Mouse (Mus musculus) midbrain, embryonic 14.5 days (tissue): ENCODE data around the gene Fbxl12. TPM values are rescaled to one million over a fixed set of nuclear protein-coding genes. Genes with fewer than 3 reads are reported as not detected.

Source experiments
- ATAC-seq: fragments of 200-750 bp; cut with Nextera tagmentation; 2 replicates; pipeline ENCODE4 v1.8.0; 2017; ENCODE audit warnings: moderate number of reproducible peaks, moderate library complexity; ENCODE audit not compliant: low FRiP score, low TSS enrichment
- DNase-seq: peaks from one replicate; pipeline ENCODE4 v3.0.0-alpha.2; 2015
- H3K27ac ChIP-seq: fragments of 300-500 bp; sonication (generic); replicated peaks from 2 replicates; pipeline ENCODE4 v1.5.1; 2014; ENCODE audit warnings: mild to moderate bottlenecking, low read depth, low read length, moderate library complexity
- H3K27me3 ChIP-seq: fragments of 300-500 bp; sonication (generic); 2 replicates; pipeline ENCODE4 v1.6.1; 2014; ENCODE audit warnings: low read length, control low read depth, mixed read lengths; ENCODE audit not compliant: control insufficient read depth, insufficient read depth
- H3K36me3 ChIP-seq: fragments of 300-500 bp; sonication (generic); 2 replicates; pipeline ENCODE4 v1.6.1; 2014; ENCODE audit warnings: low read length, control low read depth; ENCODE audit not compliant: control insufficient read depth, insufficient read depth
- H3K4me1 ChIP-seq: fragments of 300-500 bp; sonication (generic); 2 replicates; pipeline ENCODE4 v1.6.1; 2014; ENCODE audit warnings: mild to moderate bottlenecking, antibody characterized with exemption, low read length, control low read depth; ENCODE audit not compliant: control insufficient read depth, insufficient read depth
- H3K4me2 ChIP-seq: fragments of 300-500 bp; sonication (generic); 2 replicates; pipeline ENCODE4 v1.6.1; 2014; ENCODE audit warnings: mild to moderate bottlenecking, low read length, moderate library complexity
- H3K4me3 ChIP-seq: fragments of 300-500 bp; sonication (generic); replicated peaks from 2 replicates; pipeline ENCODE4 v1.5.1; 2014; ENCODE audit warnings: low read depth, low read length
- H3K9ac ChIP-seq: fragments of 300-500 bp; sonication (generic); replicated peaks from 2 replicates; pipeline ENCODE4 v1.6.1; 2014; ENCODE audit warnings: mild to moderate bottlenecking, low read length, moderate library complexity
- H3K9me3 ChIP-seq: fragments of 300-500 bp; sonication (generic); 2 replicates; pipeline ENCODE4 v1.6.1; 2016; ENCODE audit warnings: low read length, control low read depth, mixed read lengths; ENCODE audit not compliant: control insufficient read depth
- WGBS: fragments of 180-500 bp; shearing (Covaris S2); extraction: QIAGEN DNeasy Blood & Tissue Kit; methylation state at CpG from one replicate; pipeline ENCODE4 v1.1.7; 2014; 5-methylcytosine and 5-hydroxymethylcytosine counted together
- polyA plus RNA-seq: library from polyadenylated mRNA; unstranded; fragments of >200 nt; fragmentation: Nextera tagmentation; extraction: Ambion mirVana; gene quantifications from 2 replicates; pipeline ENCODE4 v1.2.1, GENCODE M21; 2014

Gene Fbxl12
- polyA plus RNA-seq, 1 experiment from 2014 or later, result 12.1 TPM

GRCm38 (mm10) chr9:20663956-20664355 lies 19.4 kb upstream of the Fbxl12 start:
- H3K27me3 ChIP-seq, result no peaks in the 10 kb centered on the region
- DNase-seq (peak; percentile 73), ATAC-seq (peak; percentile 40; the same call in 1 of the 2 replicates)
- H3K9me3 ChIP-seq, result no peaks in the 10 kb centered on the region
- peaks cover 19% of the 10 kb centered on the region for H3K4me1 ChIP-seq
- no peak overlapping the region for H3K9ac ChIP-seq
- peak overlapping the region; percentile 68 for H3K27ac ChIP-seq
- 56% methylated on average over 2 of the region's 2 CpGs for WGBS
- H3K4me2 ChIP-seq, result no peak overlapping the region
- H3K36me3 ChIP-seq, result peaks cover 63% of the 10 kb centered on the region
- no peak overlapping the region for H3K4me3 ChIP-seq

GRCm38 (mm10) chr9:20662874-20663273 lies 18.3 kb upstream of the Fbxl12 start:
- Histone ChIP-seq H3K27me3 (no peaks in the 10 kb centered on the region), H3K9me3 (no peaks in the 10 kb centered on the region), H3K4me1 (peaks cover 19% of the 10 kb centered on the region), H3K4me2 (no peak overlapping the region), H3K9ac (no peak overlapping the region; the same call in 1 of the 2 replicates), H3K36me3 (peaks cover 59% of the 10 kb centered on the region), H3K4me3 (no peak overlapping the region), H3K27ac (peak overlapping the region; percentile 68)
- ATAC-seq (no peak), DNase-seq (no peak)
- 81% methylated on average over 8 of the region's 8 CpGs for WGBS

- H3K27ac ChIP-seq, result peak overlapping the region; percentile 68; the same call in 1 of the 2 replicates
- WGBS, result 66% methylated on average over 3 of the region's 3 CpGs
Measured at GRCm38 (mm10) chr9:20662325-20662724, 17.8 kb upstream of the Fbxl12 start.

GRCm38 (mm10) chr9:20657546-20657945 lies 13.0 kb upstream of the Fbxl12 start:
- Histone ChIP-seq H3K27ac (no peak overlapping the region), H3K4me2 (no peak overlapping the region)
- WGBS, result 90% methylated on average over 3 of the region's 3 CpGs

More at GRCm38 (mm10) chr9:20662325-20662724, 17.8 kb upstream of the Fbxl12 start:
- peak; percentile 91 for DNase-seq
- no peaks in the 10 kb centered on the region for H3K27me3 ChIP-seq
- H3K36me3 ChIP-seq, result peaks cover 64% of the 10 kb centered on the region
- no peak overlapping the region for H3K4me3 ChIP-seq
- H3K9ac ChIP-seq, result no peak overlapping the region
- H3K4me1 ChIP-seq, result peaks cover 19% of the 10 kb centered on the region
- no peak overlapping the region for H3K4me2 ChIP-seq
- no peaks in the 10 kb centered on the region for H3K9me3 ChIP-seq
- ATAC-seq, result no peak

GRCm38 (mm10) chr9:20653859-20654258 lies 9.3 kb upstream of the Fbxl12 start:
- Histone ChIP-seq H3K36me3 (peaks cover 54% of the 10 kb centered on the region), H3K27ac (no peak overlapping the region), H3K4me1 (peaks cover 17% of the 10 kb centered on the region), H3K4me3 (no peak overlapping the region), H3K4me2 (no peak overlapping the region; the same call in 1 of the 2 replicates), H3K27me3 (no peaks in the 10 kb centered on the region), H3K9me3 (no peaks in the 10 kb centered on the region), H3K9ac (no peak overlapping the region)
- no peak for DNase-seq
- no peak for ATAC-seq
- WGBS, result 94% methylated on average over 3 of the region's 3 CpGs

More at GRCm38 (mm10) chr9:20657546-20657945, 13.0 kb upstream of the Fbxl12 start:
- Histone ChIP-seq H3K27me3 (no peaks in the 10 kb centered on the region), H3K36me3 (peaks cover 74% of the 10 kb centered on the region), H3K4me1 (peaks cover 12% of the 10 kb centered on the region), H3K4me3 (no peak overlapping the region), H3K9ac (no peak overlapping the region), H3K9me3 (no peaks in the 10 kb centered on the region)
- DNase-seq (no peak), ATAC-seq (no peak)

GRCm38 (mm10) chr9:20652260-20652658 lies 7.7 kb upstream of the Fbxl12 start:
- H3K27ac ChIP-seq, result no peak overlapping the region; the same call in 1 of the 2 replicates
- H3K4me2 ChIP-seq, result peak overlapping the region; percentile 75
- H3K27me3 ChIP-seq, result no peaks in the 10 kb centered on the region
- WGBS, result 0% methylated on average over 25 of the region's 25 CpGs
- H3K9me3 ChIP-seq, result no peaks in the 10 kb centered on the region
- H3K4me1 ChIP-seq, result peaks cover 17% of the 10 kb centered on the region
- H3K4me3 ChIP-seq, result peak overlapping the region; percentile 96
- peaks cover 59% of the 10 kb centered on the region for H3K36me3 ChIP-seq
- H3K9ac ChIP-seq, result peak overlapping the region; percentile 73
- no peak for DNase-seq
- peak; percentile 11; the same call in 1 of the 2 replicates for ATAC-seq

GRCm38 (mm10) chr9:20651602-20652259 lies 7.2 kb upstream of the Fbxl12 start, which contains the start of gene Pin1:
Gene Pin1, plus strand, starts transcription at chr9:20652095.
- peak; percentile 99 for ATAC-seq
- DNase-seq, result peak; percentile 98
- peak within 1 kb of the TSS; percentile 73 for H3K9ac ChIP-seq
- peaks cover 58% of the 10 kb centered on the region for H3K36me3 ChIP-seq
- H3K4me2 ChIP-seq, result peak within 1 kb of the TSS; percentile 75
- peak within 1 kb of the TSS; percentile 96 for H3K4me3 ChIP-seq
- peak within 1 kb of the TSS; percentile 53 for H3K27ac ChIP-seq
- no peaks in the 10 kb centered on the region for H3K9me3 ChIP-seq
- H3K4me1 ChIP-seq, result peaks cover 17% of the 10 kb centered on the region
- under 1% methylated on average over 45 of the region's 45 CpGs for WGBS
- no peaks in the 10 kb centered on the region for H3K27me3 ChIP-seq

GRCm38 (mm10) chr9:20645121-20645520 lies 554 bp upstream of the Fbxl12 start:
- Histone ChIP-seq H3K4me1 (peaks cover 29% of the 10 kb centered on the region), H3K4me2 (peak overlapping the region; percentile 89), H3K9ac (peak overlapping the region; percentile 84), H3K27ac (peak overlapping the region; percentile 50; the same call in 1 of the 2 replicates), H3K4me3 (peak overlapping the region; percentile 68), H3K9me3 (no peaks in the 10 kb centered on the region), H3K36me3 (peaks cover 42% of the 10 kb centered on the region), H3K27me3 (no peaks in the 10 kb centered on the region)
- ATAC-seq, result no peak
- 5% methylated on average over 17 of the region's 17 CpGs for WGBS
- peak; percentile 31 for DNase-seq

GRCm38 (mm10) chr9:20643781-20644180 lies 786 bp downstream of the Fbxl12 start:
- H3K27ac ChIP-seq, result peak overlapping the region; percentile 90
- H3K4me2 ChIP-seq, result peak overlapping the region; percentile 89
- H3K27me3 ChIP-seq, result no peaks in the 10 kb centered on the region
- ATAC-seq, result no peak
- H3K9me3 ChIP-seq, result no peaks in the 10 kb centered on the region
- H3K4me1 ChIP-seq, result peaks cover 29% of the 10 kb centered on the region
- H3K4me3 ChIP-seq, result peak overlapping the region; percentile 68
- DNase-seq, result no peak
- WGBS, result 9% methylated on average over 13 of the region's 13 CpGs
- H3K36me3 ChIP-seq, result peaks cover 35% of the 10 kb centered on the region
- H3K9ac ChIP-seq, result peak overlapping the region; percentile 84
